8 mouse cellular contexts compared by ENCODE assay signal in genomic region chr2:92840009-92840408, GRCm38 (mm10).
DNase-seq lines count a peak whose midpoint lies in the region; ATAC-seq and TF ChIP-seq lines count a peak whose summit lies in the region.

No protein-coding gene starts in this region.

- no peak overlapping the region for H3K9ac ChIP-seq in hindbrain, embryonic 13.5 days
- no peak overlapping the region for H3K9ac ChIP-seq in midbrain, embryonic 14.5 days (replicated peaks; ENCODE audit: low read length)

- 20% methylated on average over 4 of the region's 4 CpGs for WGBS in hindbrain, embryonic 10.5 days
- WGBS in hindbrain, embryonic 13.5 days, result 20% methylated on average over 4 of the region's 4 CpGs
- WGBS in midbrain, embryonic 14.5 days, result 16% methylated on average over 4 of the region's 4 CpGs

- TF ChIP-seq CTCF in cortical plate, adult 2 months (IDR thresholded peaks at IDR 0.05; ENCODE audit: extremely low read depth, insufficient read depth, low read length), result peak; percentile 94

- H3K4me3 ChIP-seq in hindbrain, embryonic 10.5 days, result no peak overlapping the region
- H3K4me3 ChIP-seq in hindbrain, embryonic 13.5 days, result no peak overlapping the region
- no peak overlapping the region for H3K4me3 ChIP-seq in cortical plate, adult 2 months (ENCODE audit: insufficient read depth, low read length)
- no peak overlapping the region for H3K4me3 ChIP-seq in midbrain, embryonic 14.5 days (replicated peaks; ENCODE audit: low read depth, low read length)

- peaks cover 20% of the 10 kb centered on the region for H3K4me1 ChIP-seq in hindbrain, embryonic 10.5 days (replicated peaks)
- peaks cover 16% of the 10 kb centered on the region for H3K4me1 ChIP-seq in hindbrain, embryonic 13.5 days (replicated peaks)
- H3K4me1 ChIP-seq in cortical plate, adult 2 months (ENCODE audit: control insufficient read depth, insufficient read depth, low read length), result peaks cover 5% of the 10 kb centered on the region
- peaks cover 10% of the 10 kb centered on the region for H3K4me1 ChIP-seq in midbrain, embryonic 14.5 days (ENCODE audit: control insufficient read depth, insufficient read depth, low read length)

- H3K27me3 ChIP-seq in hindbrain, embryonic 10.5 days (ENCODE audit: insufficient read depth, poor library complexity, severe bottlenecking), result peaks cover 26% of the 10 kb centered on the region
- H3K27me3 ChIP-seq in hindbrain, embryonic 13.5 days, result peaks cover 32% of the 10 kb centered on the region
- no peaks in the 10 kb centered on the region for H3K27me3 ChIP-seq in midbrain, embryonic 14.5 days (ENCODE audit: control insufficient read depth, insufficient read depth, low read length)

- no peak overlapping the region for H3K27ac ChIP-seq in hindbrain, embryonic 10.5 days
- H3K27ac ChIP-seq in hindbrain, embryonic 13.5 days, result no peak overlapping the region
- H3K27ac ChIP-seq in cortical plate, adult 2 months (ENCODE audit: insufficient read depth, low read length), result no peak overlapping the region
- H3K27ac ChIP-seq in midbrain, embryonic 14.5 days (replicated peaks; ENCODE audit: low read depth, low read length), result no peak overlapping the region

- no peaks in the 10 kb centered on the region for H3K36me3 ChIP-seq in hindbrain, embryonic 10.5 days
- no peaks in the 10 kb centered on the region for H3K36me3 ChIP-seq in hindbrain, embryonic 13.5 days
- no peaks in the 10 kb centered on the region for H3K36me3 ChIP-seq in midbrain, embryonic 14.5 days (ENCODE audit: control insufficient read depth, insufficient read depth, low read length)

- no peak for ATAC-seq in hindbrain, embryonic 13.5 days (ENCODE audit: low FRiP score)
- no peak for ATAC-seq in midbrain, embryonic 14.5 days (ENCODE audit: low FRiP score, low TSS enrichment)

- no peaks in the 10 kb centered on the region for H3K9me3 ChIP-seq in hindbrain, embryonic 10.5 days
- H3K9me3 ChIP-seq in hindbrain, embryonic 13.5 days, result no peaks in the 10 kb centered on the region
- H3K9me3 ChIP-seq in midbrain, embryonic 14.5 days (ENCODE audit: control insufficient read depth, low read length), result no peaks in the 10 kb centered on the region

- DNase-seq in hindbrain, embryonic 10.5 days (ENCODE audit: low spot score), result peak; percentile 64
- peak; percentile 71 for DNase-seq in ZHBTc4 (ENCODE audit: low read depth, low spot score)
- DNase-seq in heart, postnatal 36 days, result peak; percentile 32 to 42
- DNase-seq in left cerebral cortex, adult 8-10 months (ENCODE audit: low spot score in 2 of 2), result peak; percentile 32 to 70
- peak; percentile 83 for DNase-seq in midbrain, embryonic 14.5 days
- peak; percentile 9 to 35 for DNase-seq in thymus, postnatal 10 days (ENCODE audit: low spot score in 2 of 2)

- intact Hi-C loops in heart, postnatal 36 days (cut with DNase I), result no loop called here

- H3K4me2 ChIP-seq in hindbrain, embryonic 13.5 days, result no peak overlapping the region
- no peak overlapping the region for H3K4me2 ChIP-seq in midbrain, embryonic 14.5 days (ENCODE audit: low read length)

- TF ChIP-seq POLR2A in cortical plate, adult 2 months (IDR thresholded peaks at IDR 0.05; ENCODE audit: extremely low read depth, insufficient read depth, low read length), result no peak

Comparison
In these comparisons a context has a peak if more than half of its experiments do, and no peak if none do; other contexts are left out.
1. DNase-seq: peak in every context shown above with its lines; median percentile 83 in midbrain, embryonic 14.5 days; 71 in ZHBTc4; 64 in hindbrain, embryonic 10.5 days; 51 in left cerebral cortex, adult 8-10 months; 37 in heart, postnatal 36 days; 22 in thymus, postnatal 10 days.